Mouse (Mus musculus) neural tube, embryonic 14.5 days (tissue): ENCODE results near the gene Mgarp. TPM values are rescaled to one million over a fixed set of nuclear protein-coding genes. Genes with fewer than 3 reads are reported as not detected.
"Not testable (repeated sequence)": the region's sequence is repeated elsewhere in the genome, so short reads cannot be mapped to it uniquely, and the experiment has no call there.

ENCODE experiments used
- ATAC-seq: fragments of 200-750 bp; cut with Nextera tagmentation; 2 replicates; pipeline ENCODE4 v1.8.0; 2017; ENCODE audit warnings: low read depth, mild to moderate bottlenecking, moderate TSS enrichment, moderate library complexity
- H3K27ac ChIP-seq: fragments of 300-500 bp; sonication (generic); 2 replicates; pipeline ENCODE4 v1.5.1; 2014; ENCODE audit warnings: low read depth, mild to moderate bottlenecking, control low read depth, low read length, moderate library complexity, mixed read lengths
- H3K27me3 ChIP-seq: fragments of 300-500 bp; sonication (generic); 2 replicates; pipeline ENCODE4 v1.6.1; 2014; ENCODE audit warnings: low read length; ENCODE audit not compliant: control insufficient read depth, insufficient read depth
- H3K36me3 ChIP-seq: fragments of 300-500 bp; sonication (generic); 2 replicates; pipeline ENCODE4 v1.6.1; 2014; ENCODE audit warnings: low read length, mixed read lengths; ENCODE audit not compliant: control insufficient read depth, insufficient read depth
- H3K4me1 ChIP-seq: fragments of 300-500 bp; sonication (generic); 2 replicates; pipeline ENCODE4 v1.6.1; 2014; ENCODE audit warnings: low read length; ENCODE audit not compliant: control insufficient read depth, insufficient read depth
- H3K4me2 ChIP-seq: fragments of 300-500 bp; sonication (generic); 2 replicates; pipeline ENCODE4 v1.6.1; 2014; ENCODE audit warnings: mild to moderate bottlenecking, low read depth, low read length, control low read depth
- H3K4me3 ChIP-seq: fragments of 300-500 bp; sonication (generic); 2 replicates; pipeline ENCODE4 v1.5.1; 2014; ENCODE audit warnings: low read depth, low read length, control low read depth, mixed read lengths
- H3K9ac ChIP-seq: fragments of 300-500 bp; sonication (generic); replicated peaks from 2 replicates; pipeline ENCODE4 v1.6.1; 2014; ENCODE audit warnings: low read depth, mild to moderate bottlenecking, control low read depth, low read length, mixed read lengths
- H3K9me3 ChIP-seq: fragments of 300-500 bp; sonication (generic); 2 replicates; pipeline ENCODE4 v1.6.1; 2016; ENCODE audit warnings: low read length; ENCODE audit not compliant: control insufficient read depth
- WGBS: fragments of 180-500 bp; shearing (Covaris S2); extraction: QIAGEN DNeasy Blood & Tissue Kit; methylation state at CpG from one replicate; pipeline ENCODE4 v1.1.7; 2014; 5-methylcytosine and 5-hydroxymethylcytosine counted together
- polyA plus RNA-seq: library from polyadenylated mRNA; unstranded; fragments of >200 nt; fragmentation: Nextera tagmentation; extraction: Ambion mirVana; gene quantifications from 2 replicates; pipeline ENCODE4 v1.2.1, GENCODE M21; 2014

The Mgarp gene
- polyA plus RNA-seq, 1 experiment from 2014 or later: not detected

GRCm38 (mm10) chr3:51402054-51402453 lies 5.5 kb upstream of the Mgarp start:
- not testable (repeated sequence) for H3K27ac ChIP-seq, H3K4me2 ChIP-seq, H3K4me3 ChIP-seq, H3K9me3 ChIP-seq, H3K36me3 ChIP-seq, H3K4me1 ChIP-seq, H3K27me3 ChIP-seq, ATAC-seq, H3K9ac ChIP-seq
- WGBS: 72% methylated on average over 4 of the region's 4 CpGs

- no peak overlapping the region for H3K4me3 ChIP-seq
Observed at GRCm38 (mm10) chr3:51400682-51401081, 4.1 kb upstream of the Mgarp start.

GRCm38 (mm10) chr3:51399531-51399930 lies 3.0 kb upstream of the Mgarp start:
- 66% methylated on average over 4 of the region's 4 CpGs for WGBS
- Histone ChIP-seq H3K4me1 (peaks cover 3% of the 10 kb centered on the region; the same call in 1 of the 2 replicates), H3K9me3 (no peaks in the 10 kb centered on the region), H3K9ac (no peak overlapping the region), H3K27ac (no peak overlapping the region), H3K4me2 (no peak overlapping the region), H3K36me3 (0 out of 2 replicates have a peak, but pooled peaks cover 6% of the 10 kb centered on the region), H3K4me3 (no peak overlapping the region), H3K27me3 (0 out of 2 replicates have a peak, but pooled peaks cover 5% of the 10 kb centered on the region)
- ATAC-seq: no peak

More at GRCm38 (mm10) chr3:51400682-51401081, 4.1 kb upstream of the Mgarp start:
- 84% methylated on average over 10 of the region's 10 CpGs for WGBS
- no peak overlapping the region for H3K9ac ChIP-seq
- H3K36me3 ChIP-seq: 0 out of 2 replicates have a peak, but pooled peaks cover 6% of the 10 kb centered on the region
- H3K27ac ChIP-seq: no peak overlapping the region
- no peaks in the 10 kb centered on the region for H3K9me3 ChIP-seq
- H3K4me1 ChIP-seq: peaks cover 3% of the 10 kb centered on the region; the same call in 1 of the 2 replicates
- ATAC-seq: no peak
- H3K27me3 ChIP-seq: 0 out of 2 replicates have a peak, but pooled peaks cover 3% of the 10 kb centered on the region
- no peak overlapping the region for H3K4me2 ChIP-seq

GRCm38 (mm10) chr3:51398667-51399066 lies 2.1 kb upstream of the Mgarp start:
- Histone ChIP-seq H3K4me1 (peaks cover 3% of the 10 kb centered on the region; the same call in 1 of the 2 replicates), H3K9ac (no peak overlapping the region), H3K9me3 (no peaks in the 10 kb centered on the region), H3K27ac (no peak overlapping the region), H3K4me2 (no peak overlapping the region), H3K27me3 (0 out of 2 replicates have a peak, but pooled peaks cover 5% of the 10 kb centered on the region), H3K36me3 (0 out of 2 replicates have a peak, but pooled peaks cover 1% of the 10 kb centered on the region), H3K4me3 (no peak overlapping the region)
- no peak for ATAC-seq
- WGBS: 17% methylated on average over 3 of the region's 3 CpGs

GRCm38 (mm10) chr3:51397700-51398299 lies 1.3 kb upstream of the Mgarp start:
- Histone ChIP-seq H3K9me3 (no peaks in the 10 kb centered on the region), H3K27me3 (0 out of 2 replicates have a peak, but pooled peaks cover 5% of the 10 kb centered on the region), H3K9ac (no peak overlapping the region), H3K4me1 (peaks cover 3% of the 10 kb centered on the region; the same call in 1 of the 2 replicates), H3K36me3 (no peaks in the 10 kb centered on the region), H3K4me3 (no peak overlapping the region), H3K4me2 (no peak overlapping the region), H3K27ac (no peak overlapping the region)
- WGBS: 59% methylated on average over 15 of the region's 15 CpGs
- ATAC-seq: no peak

- WGBS: 22% methylated on average over 19 of the region's 19 CpGs
- Histone ChIP-seq H3K27ac (no peak overlapping the region), H3K27me3 (0 out of 2 replicates have a peak, but pooled peaks cover 5% of the 10 kb centered on the region), H3K36me3 (no peaks in the 10 kb centered on the region), H3K9me3 (no peaks in the 10 kb centered on the region), H3K4me1 (peaks cover 3% of the 10 kb centered on the region; the same call in 1 of the 2 replicates), H3K4me2 (no peak overlapping the region), H3K4me3 (no peak overlapping the region), H3K9ac (no peak overlapping the region)
- 0 out of 2 replicates have a peak, but pooled peaks have one; percentile 15 for ATAC-seq
Observed at GRCm38 (mm10) chr3:51395461-51396145, 935 bp downstream of the Mgarp start.

GRCm38 (mm10) chr3:51394881-51395280 lies 1.7 kb downstream of the Mgarp start:
- H3K4me1 ChIP-seq: peaks cover 3% of the 10 kb centered on the region; the same call in 1 of the 2 replicates
- no peaks in the 10 kb centered on the region for H3K36me3 ChIP-seq
- WGBS: 55% methylated on average over 3 of the region's 3 CpGs
- no peak overlapping the region for H3K4me2 ChIP-seq
- no peak overlapping the region for H3K27ac ChIP-seq
- no peak overlapping the region for H3K4me3 ChIP-seq
- no peak overlapping the region for H3K9ac ChIP-seq
- H3K9me3 ChIP-seq: no peaks in the 10 kb centered on the region
- 0 out of 2 replicates have a peak, but pooled peaks cover 5% of the 10 kb centered on the region for H3K27me3 ChIP-seq
- no peak for ATAC-seq

GRCm38 (mm10) chr3:51393651-51394050 lies 2.9 kb downstream of the Mgarp start:
- H3K9ac ChIP-seq: no peak overlapping the region
- 99% methylated on average over 2 of the region's 2 CpGs for WGBS
- H3K4me1 ChIP-seq: peaks cover 3% of the 10 kb centered on the region; the same call in 1 of the 2 replicates
- 0 out of 2 replicates have a peak, but pooled peaks cover 5% of the 10 kb centered on the region for H3K27me3 ChIP-seq
- no peak for ATAC-seq
- no peak overlapping the region for H3K4me2 ChIP-seq
- no peaks in the 10 kb centered on the region for H3K36me3 ChIP-seq
- H3K9me3 ChIP-seq: no peaks in the 10 kb centered on the region
- no peak overlapping the region for H3K27ac ChIP-seq
- no peak overlapping the region for H3K4me3 ChIP-seq

- not testable (repeated sequence) for H3K36me3 ChIP-seq, H3K9me3 ChIP-seq, H3K4me1 ChIP-seq, H3K27ac ChIP-seq, ATAC-seq, H3K4me2 ChIP-seq, H3K27me3 ChIP-seq, H3K9ac ChIP-seq, H3K4me3 ChIP-seq
- 97% methylated on average over 3 of the region's 3 CpGs for WGBS
Observed at GRCm38 (mm10) chr3:51393018-51393417, 3.5 kb downstream of the Mgarp start.
